Mouse (Mus musculus) frontal cortex, adult 2 months (tissue): ENCODE results near the gene Lime1. TPM values are rescaled to one million over a fixed set of nuclear protein-coding genes. Genes with fewer than 3 reads are reported as not detected.

Experiments used
- DNase-seq, 2 experiments: peaks; one replicate each; pipeline ENCODE4 v3.0.0; 2022; ENCODE audit warnings: low spot score in 1 of 2; ENCODE audit errors: extremely low spot score in 1 of 2
- polyA plus RNA-seq: library from polyadenylated mRNA; depleted of rRNA; stranded (reverse); fragments of >200 nt; gene quantifications from 2 replicates; pipeline ENCODE4 v1.2.3, GENCODE M21; 2012; rRNA removed

The Lime1 gene
- 71.8 and 72.7 TPM in 2 replicates for polyA plus RNA-seq

DNA sequence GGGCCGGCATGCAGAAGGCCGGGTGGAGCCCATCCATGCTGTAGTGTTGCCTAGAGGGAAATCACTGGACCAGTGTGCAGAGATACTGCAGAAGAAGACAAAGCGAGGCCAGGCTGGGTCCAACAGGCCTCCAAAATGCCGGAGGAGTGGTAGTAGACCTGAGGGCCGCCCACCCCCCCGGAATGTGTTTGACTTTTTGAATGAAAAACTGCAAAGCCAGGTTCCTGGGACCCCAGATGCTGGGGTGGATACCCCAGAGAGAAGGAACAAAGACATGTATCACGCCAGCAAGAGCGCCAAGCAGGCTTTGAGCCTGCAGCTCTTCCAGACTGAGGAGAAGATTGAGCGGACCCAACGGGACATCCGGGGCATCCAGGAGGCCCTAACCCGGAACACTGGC lies at the start of gene Lime1:
Gene Lime1, plus strand, starts transcription at position 301 of the 400 bp plus-strand sequence.
- no peak for DNase-seq

DNA sequence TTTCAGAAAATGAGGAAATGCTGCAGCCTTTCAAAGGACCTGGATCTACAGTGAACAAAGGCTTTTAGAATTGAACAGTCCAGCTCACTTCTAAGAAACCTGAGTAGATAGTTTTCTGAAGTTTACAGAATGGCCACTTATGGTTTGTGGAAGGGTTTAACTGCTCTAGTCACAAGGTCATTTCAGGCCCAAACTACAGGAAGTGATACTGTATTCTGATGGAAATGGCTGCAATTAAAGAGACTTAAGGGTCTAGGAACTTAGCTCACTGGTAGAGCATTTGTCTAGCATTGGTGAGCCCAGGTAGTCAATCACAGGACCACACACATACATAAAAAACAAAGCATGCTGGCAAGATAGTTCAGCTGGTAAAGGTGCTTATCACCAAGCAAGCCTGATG lies 47.3 kb upstream of the Lime1 start:
- no peak for DNase-seq

DNA sequence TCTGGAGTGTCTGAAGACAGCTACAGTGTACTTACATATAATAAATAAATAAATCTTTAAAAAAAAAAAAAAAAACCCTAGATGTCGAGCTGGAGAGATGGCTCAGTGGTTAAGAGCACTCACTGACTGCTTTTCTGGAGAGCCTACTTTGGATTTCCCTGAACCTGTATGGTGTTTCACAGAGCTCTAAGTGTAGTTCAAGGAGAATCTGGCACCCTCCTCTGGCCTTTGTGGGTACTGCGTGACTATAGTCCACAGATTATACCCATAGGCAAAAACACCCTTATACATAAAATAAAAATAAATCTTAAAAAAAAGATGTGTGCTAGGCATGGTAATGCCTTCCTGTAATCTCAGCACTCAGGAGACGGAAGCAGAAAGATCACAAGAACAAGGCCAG lies 45.9 kb upstream of the Lime1 start:
- DNase-seq, result peak; percentile 56 to 87

- DNase-seq, result no peak
These were observed 39.5 kb upstream of the Lime1 start for GRCm38 (mm10) chr2:181340426-181340825.

DNA sequence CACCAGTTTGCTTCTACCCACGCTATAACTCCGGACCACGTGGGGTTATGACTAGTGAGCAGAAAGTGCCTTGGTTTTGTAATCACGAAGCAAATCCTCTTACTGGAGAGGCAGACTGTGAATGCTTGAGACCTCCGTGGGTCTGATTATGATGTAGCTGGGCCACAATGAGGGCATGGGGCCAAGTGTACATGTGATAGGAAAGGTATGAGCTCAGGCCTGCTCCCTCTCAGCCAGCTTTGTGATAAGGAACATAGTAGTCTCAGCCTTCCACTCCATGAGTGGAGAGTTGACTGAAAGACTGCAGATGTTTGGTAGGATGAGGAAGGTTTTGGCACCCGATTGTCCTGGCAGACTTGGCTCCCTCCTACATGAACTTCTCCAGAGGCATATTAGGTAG lies 37.1 kb upstream of the Lime1 start:
- DNase-seq, result no peak

DNA sequence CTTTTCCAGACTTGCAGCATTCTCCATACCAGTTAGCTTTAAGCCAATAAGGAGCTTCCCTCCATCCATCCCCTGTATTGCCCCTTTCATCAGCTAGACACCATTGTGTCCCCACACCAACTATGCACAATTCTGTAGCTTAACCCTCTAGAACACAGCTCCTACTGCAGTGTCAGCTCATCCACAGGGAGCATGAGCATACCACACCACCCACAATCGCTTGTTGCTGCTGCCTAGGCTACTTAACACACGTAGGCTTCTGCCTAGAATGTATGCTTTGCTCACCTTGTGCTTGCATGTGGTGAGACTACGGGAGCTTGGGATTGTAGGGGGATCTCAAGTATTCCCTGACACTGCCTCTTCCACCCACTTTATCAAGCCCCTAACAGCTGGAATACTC lies 23.1 kb upstream of the Lime1 start:
- DNase-seq, result no peak

GRCm38 (mm10) chr2:181363946-181364345 lies 15.9 kb upstream of the Lime1 start:
- no peak for DNase-seq

- no peak for DNase-seq
These were observed 15.4 kb upstream of the Lime1 start for GRCm38 (mm10) chr2:181364487-181364859.

- DNase-seq, result peak; percentile 72 to 91
These were observed 14.8 kb upstream of the Lime1 start, which contains the start of the genes Zgpat and Arfrp1 for GRCm38 (mm10) chr2:181364860-181365596. Gene Zgpat, plus strand, starts transcription at chr2:181364928. Gene Arfrp1, minus strand, starts transcription at chr2:181365404.

- no peak for DNase-seq
These were observed 14.2 kb upstream of the Lime1 start for GRCm38 (mm10) chr2:181365655-181366075.

DNA sequence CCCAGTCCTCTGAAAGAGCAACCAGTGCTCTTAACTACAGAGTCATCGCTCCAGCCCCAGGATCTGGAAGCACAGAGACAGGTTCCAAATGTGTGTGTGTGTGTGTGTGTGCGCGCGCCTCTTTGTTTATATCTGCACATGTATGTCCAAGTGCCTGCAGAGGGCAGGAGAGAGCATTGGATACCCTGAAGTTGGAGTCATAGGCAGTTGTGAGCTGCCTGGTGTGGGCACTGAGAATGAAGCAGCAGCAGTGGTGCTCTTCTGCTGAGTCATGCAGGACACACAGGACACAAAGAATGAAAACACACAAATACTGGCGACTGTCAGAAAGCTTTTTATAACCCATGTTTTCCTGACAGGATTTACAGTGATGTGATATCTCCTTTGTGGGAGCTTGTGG lies 9.9 kb upstream of the Lime1 start:
- no peak for DNase-seq

DNA sequence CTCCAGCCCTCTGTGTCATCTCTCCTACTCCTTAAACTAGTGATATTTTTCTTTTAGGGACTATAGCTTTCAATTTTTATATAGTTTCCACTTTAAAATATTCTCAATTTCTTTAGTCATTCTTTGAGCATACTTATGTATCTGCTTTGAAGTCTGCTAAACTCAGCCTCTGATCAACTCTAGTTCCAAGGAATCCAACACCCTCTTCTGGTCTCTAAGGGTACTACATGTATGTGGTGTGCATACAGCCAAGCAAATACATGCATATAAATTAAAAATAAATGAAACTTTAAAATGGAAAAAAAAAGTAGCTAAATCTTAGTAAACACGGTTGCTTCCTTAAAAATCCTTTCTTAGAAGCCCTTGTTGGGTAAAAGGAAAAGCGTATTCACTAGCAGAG lies 4.1 kb upstream of the Lime1 start:
- DNase-seq, result no peak

DNA sequence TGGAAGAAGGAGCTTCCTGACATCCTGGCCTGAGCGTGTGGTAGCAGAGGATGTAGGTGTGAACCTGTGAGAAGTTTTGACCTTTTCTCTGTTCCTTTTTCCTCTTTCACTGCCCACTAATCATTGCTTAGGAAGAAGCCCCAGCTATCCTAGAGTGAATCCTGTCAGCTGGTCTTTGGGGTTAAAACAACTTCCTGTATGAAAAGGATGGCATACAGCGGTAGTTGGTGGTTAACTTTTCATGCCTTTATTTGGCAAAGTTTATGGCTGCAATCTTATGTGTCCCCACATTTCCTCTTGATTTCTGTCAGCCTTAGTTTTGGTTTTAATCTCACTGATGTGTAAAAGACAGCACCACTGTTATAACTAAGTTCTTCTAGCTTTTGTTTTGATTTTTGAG lies 2.6 kb upstream of the Lime1 start:
- DNase-seq, result no peak

DNA sequence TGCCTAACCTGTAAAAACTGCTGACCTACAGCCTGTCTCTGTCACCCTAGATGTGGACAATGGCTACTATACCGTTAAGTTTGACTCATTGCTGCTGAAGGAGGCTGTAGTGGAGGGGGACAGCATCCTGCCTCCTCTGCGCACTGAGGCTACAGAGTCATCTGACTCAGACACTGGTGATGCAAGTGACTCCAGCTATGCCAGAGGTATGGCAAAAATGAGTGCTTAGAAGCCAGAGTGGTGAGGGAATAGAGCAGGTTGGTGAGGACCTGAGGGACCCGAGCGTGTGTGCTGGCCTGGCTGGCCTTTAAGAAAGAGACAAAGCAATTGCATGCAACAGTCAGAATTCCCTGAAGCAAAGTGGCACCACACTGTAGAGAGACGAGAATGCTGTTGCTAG lies 1.2 kb upstream of the Lime1 start:
- no peak for DNase-seq

DNA sequence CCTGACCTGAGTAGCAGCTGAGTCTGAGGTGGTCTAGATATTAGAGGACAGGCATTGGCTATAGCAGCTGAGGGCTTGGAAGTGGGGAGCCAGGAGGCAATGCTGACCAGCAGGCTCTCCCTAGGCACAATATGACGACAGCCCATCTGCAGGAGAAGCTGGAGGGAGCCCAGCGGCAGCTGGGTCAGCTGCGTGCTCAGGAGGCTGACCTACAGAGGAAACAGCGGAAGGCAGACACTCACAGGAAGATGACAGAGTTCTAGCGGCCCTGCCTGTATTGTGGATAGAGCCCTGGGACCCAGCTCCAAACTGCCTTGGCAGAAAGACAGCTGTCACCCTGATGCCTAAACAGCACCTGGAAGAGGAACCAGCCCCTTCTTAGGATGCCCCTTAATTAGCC lies 373 bp downstream of the Lime1 start:
- DNase-seq, result no peak

- no peak for DNase-seq
These were observed 1.2 kb downstream of the Lime1 start for GRCm38 (mm10) chr2:181381107-181381506.

DNA sequence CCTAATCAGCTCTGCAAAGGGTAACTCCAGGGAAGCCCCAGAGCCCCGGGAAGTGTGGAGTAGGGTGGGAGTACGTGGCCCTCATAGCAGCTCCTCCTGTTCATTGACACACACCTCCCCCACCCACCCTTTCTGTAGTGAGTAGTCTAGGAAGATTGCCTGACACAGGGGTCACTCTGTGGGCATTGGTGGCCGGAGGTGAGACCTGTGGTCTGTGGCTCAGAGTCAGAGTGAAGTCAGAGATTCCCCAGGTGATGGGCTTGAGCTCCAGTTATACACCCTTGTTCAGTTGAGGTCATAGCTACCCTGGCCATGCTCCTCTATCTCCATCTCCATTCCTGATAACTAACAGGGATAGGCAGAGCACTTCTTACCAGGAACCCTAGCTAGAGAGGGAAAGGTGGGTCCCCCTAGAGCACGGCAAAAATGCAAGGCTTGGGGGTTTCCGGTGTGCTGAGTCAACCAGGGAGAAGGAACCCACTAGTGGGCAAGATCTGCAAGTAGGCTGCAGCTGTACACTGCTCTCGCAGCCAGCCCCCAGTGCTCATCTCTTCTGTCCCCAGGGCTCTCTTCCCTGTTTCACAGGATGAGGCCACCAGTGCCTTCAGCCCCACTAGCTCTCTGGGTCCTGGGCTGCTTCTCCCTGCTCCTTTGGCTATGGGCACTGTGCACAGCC lies 1.9 kb downstream of the Lime1 start:
- no peak for DNase-seq

DNA sequence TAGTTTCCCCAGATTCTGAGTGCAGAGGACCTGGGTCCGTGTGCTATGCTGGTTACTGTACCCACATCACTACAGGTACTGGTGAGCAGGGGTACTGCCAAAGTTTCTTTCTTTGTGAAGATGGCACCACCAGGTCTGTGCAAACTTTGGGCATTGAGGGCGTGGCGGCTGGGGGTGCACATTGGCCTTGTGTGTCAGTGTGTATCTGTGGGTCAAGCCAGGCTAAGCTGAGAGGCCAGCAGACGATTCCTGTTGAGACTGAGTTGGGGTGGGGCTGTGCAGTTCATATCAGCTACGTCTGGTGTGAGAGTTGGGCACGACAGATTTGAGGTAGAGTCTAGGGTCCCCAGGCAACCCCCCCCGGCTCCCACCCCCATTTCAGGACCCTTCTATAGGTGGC lies 4.6 kb downstream of the Lime1 start:
- DNase-seq, result no peak

DNA sequence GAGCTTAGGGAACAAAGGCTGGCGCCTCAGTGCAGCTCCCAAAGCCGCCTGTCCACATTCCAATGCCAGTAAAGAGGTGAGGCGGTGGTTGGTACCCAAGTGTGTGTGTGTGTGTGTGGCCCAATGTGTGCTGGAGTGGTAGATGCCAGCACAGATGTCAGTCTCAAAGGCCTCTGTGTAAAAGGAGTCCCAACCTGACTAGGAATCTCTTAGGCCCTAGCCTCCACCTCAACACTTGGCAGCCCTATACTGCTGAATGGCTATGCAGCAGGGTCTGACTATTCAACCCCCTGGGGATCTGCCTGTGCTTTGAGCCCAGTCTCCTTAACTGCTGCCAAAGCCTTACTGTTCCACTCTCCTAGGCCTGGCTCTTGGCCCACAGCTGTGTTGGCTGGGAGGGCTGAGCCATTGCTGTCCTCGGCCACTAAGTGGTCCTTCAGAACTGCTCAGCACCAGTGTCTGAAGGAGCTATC lies 5.1 kb downstream of the Lime1 start:
- DNase-seq, result no peak

DNA sequence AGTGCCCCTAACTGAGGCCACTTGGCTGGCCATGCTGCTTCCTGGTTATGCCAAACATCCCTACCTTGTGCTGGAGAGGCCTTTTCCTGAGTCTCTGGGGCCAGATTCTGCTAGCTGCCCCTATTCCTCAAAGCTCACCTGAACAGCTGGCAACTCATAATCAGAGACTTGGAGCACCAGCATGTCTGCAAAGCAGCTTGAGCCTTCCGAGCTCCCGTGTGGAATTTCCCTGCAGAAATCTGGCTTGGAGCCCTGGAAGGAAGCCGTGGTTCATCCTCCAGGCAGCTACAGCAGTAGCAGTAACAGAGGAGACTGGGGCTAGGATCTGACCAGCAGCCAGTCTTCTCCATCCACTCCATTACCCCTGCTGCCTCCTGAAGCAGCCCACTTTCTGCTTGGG lies 6.0 kb downstream of the Lime1 start:
- peak in 1 of 2 experiments; percentile 79 for DNase-seq

- DNase-seq, result no peak
These were observed 6.9 kb downstream of the Lime1 start for GRCm38 (mm10) chr2:181386663-181387210.
